Mouse (Mus musculus): Measurements from ENCODE around the gene Cacng8. TPM values are rescaled to one million over a fixed set of nuclear protein-coding genes. Genes with fewer than 3 reads are reported as not detected.

Cacng8 gene
- total and polyA plus RNA-seq, 3 experiments: 5.6 to 9.2 TPM; not detected in 1

GRCm38 (mm10) chr7:3448737-3449454 is 58.4 kb downstream of the Cacng8 start (continued):
- TF ChIP-seq NRF1 (IDR thresholded peaks at IDR 0.05; ENCODE audit: insufficient read depth, low read depth, low read length, poor library complexity, severe bottlenecking): no peak
- TF ChIP-seq ELF1 (IDR thresholded peaks at IDR 0.05; ENCODE audit: low read depth, low read length): no peak

GRCm38 (mm10) chr7:3450671-3451070 is 60.2 kb downstream of the Cacng8 start:
- no peak overlapping the region for H3K27ac ChIP-seq (ENCODE audit: control insufficient read depth, low read depth, low read length)
- no peaks in the 10 kb centered on the region for H3K9me3 ChIP-seq (replicated peaks; ENCODE audit: insufficient read depth, low read length)
- no peaks in the 10 kb centered on the region for H3K27me3 ChIP-seq (ENCODE audit: control insufficient read depth in 1 of 2, insufficient read depth in 2 of 2, low read length in 2 of 2)
- no peak overlapping the region for H3K9ac ChIP-seq (ENCODE audit: control insufficient read depth, low read depth, low read length, poor library complexity, severe bottlenecking)
- TF ChIP-seq BHLHE40 (IDR thresholded peaks at IDR 0.05; ENCODE audit: borderline replicate concordance, low read depth, low read length): no peak
- no peak for TF ChIP-seq ZC3H11A (IDR thresholded peaks at IDR 0.05; ENCODE audit: low read depth, low read length)
- TF ChIP-seq GABPA (IDR thresholded peaks at IDR 0.05; ENCODE audit: low read depth, low read length): no peak
- TF ChIP-seq POLR2AphosphoS5 (IDR thresholded peaks at IDR 0.05; ENCODE audit: borderline replicate concordance, low read depth, low read length): no peak
- TF ChIP-seq RCOR1 (IDR thresholded peaks at IDR 0.05; ENCODE audit: low read depth, low read length): no peak
- TF ChIP-seq ZMIZ1 (IDR thresholded peaks at IDR 0.05; ENCODE audit: low read depth, low read length): no peak
- no peak for TF ChIP-seq NRF1 (IDR thresholded peaks at IDR 0.05; ENCODE audit: insufficient read depth, low read depth, low read length, poor library complexity, severe bottlenecking)
- no peak for TF ChIP-seq MXI1 (IDR thresholded peaks at IDR 0.05; ENCODE audit: low read depth, low read length)
- TF ChIP-seq MEF2A (IDR thresholded peaks at IDR 0.05; ENCODE audit: extremely low read depth, insufficient replicate concordance, low read depth, low read length, poor library complexity, severe bottlenecking): no peak
- TF ChIP-seq KAT2A (conservative IDR thresholded peaks at IDR 0.05; ENCODE audit: low read depth, low read length): no peak
- no peak for TF ChIP-seq CTCF (IDR thresholded peaks at IDR 0.05 in 2 of 3, conservative IDR thresholded peaks at IDR 0.05 in 1 of 3; ENCODE audit: control insufficient read depth in 1 of 3, insufficient read depth in 1 of 3, low read depth in 2 of 3, low read length in 3 of 3, poor library complexity in 1 of 3, severe bottlenecking in 1 of 3)
- H3K4me3 ChIP-seq (ENCODE audit: control insufficient read depth in 1 of 2, insufficient read depth in 1 of 2, low read depth in 2 of 2, low read length in 2 of 2): no peak overlapping the region
- peaks cover 0 to 7% of the 10 kb centered on the region in 2 experiments; a peak in 2 of 4 replicates for H3K36me3 ChIP-seq (ENCODE audit: control insufficient read depth in 1 of 2, insufficient read depth in 2 of 2, low read length in 2 of 2)
- DNase-seq (ENCODE audit: low read depth, low spot score): no peak
- H3K79me2 ChIP-seq (ENCODE audit: control insufficient read depth, insufficient read depth, low read length, poor library complexity): no peaks in the 10 kb centered on the region
- H3K4me1 ChIP-seq (ENCODE audit: control insufficient read depth in 1 of 2, insufficient read depth in 2 of 2, low read length in 2 of 2): peaks cover 0 to 9% of the 10 kb centered on the region in 2 experiments; a peak in 2 of 4 replicates

- Histone ChIP-seq H3K36me3 (ENCODE audit: control insufficient read depth in 1 of 2, insufficient read depth in 2 of 2, low read length in 2 of 2) (peaks cover 0 to 7% of the 10 kb centered on the region in 2 experiments; a peak in 2 of 4 replicates), H3K4me1 (ENCODE audit: control insufficient read depth in 1 of 2, insufficient read depth in 2 of 2, low read length in 2 of 2) (peaks cover 0 to 9% of the 10 kb centered on the region in 2 experiments; a peak in 2 of 4 replicates), H3K9ac (ENCODE audit: control insufficient read depth, low read depth, low read length, poor library complexity, severe bottlenecking) (no peak overlapping the region), H3K27ac (ENCODE audit: control insufficient read depth, low read depth, low read length) (no peak overlapping the region), H3K79me2 (ENCODE audit: control insufficient read depth, insufficient read depth, low read length, poor library complexity) (no peaks in the 10 kb centered on the region), H3K9me3 (replicated peaks; ENCODE audit: insufficient read depth, low read length) (no peaks in the 10 kb centered on the region), H3K27me3 (ENCODE audit: control insufficient read depth in 1 of 2, insufficient read depth in 2 of 2, low read length in 2 of 2) (no peaks in the 10 kb centered on the region), H3K4me3 (ENCODE audit: control insufficient read depth in 1 of 2, insufficient read depth in 1 of 2, low read depth in 2 of 2, low read length in 2 of 2) (no peak overlapping the region)
- no peak for DNase-seq (ENCODE audit: low read depth, low spot score)
- TF ChIP-seq EP300 (IDR thresholded peaks at IDR 0.05; ENCODE audit: low read depth in 1 of 2, low read length in 2 of 2) (no peak), CTCF (IDR thresholded peaks at IDR 0.05 in 2 of 3, conservative IDR thresholded peaks at IDR 0.05 in 1 of 3; ENCODE audit: control insufficient read depth in 1 of 3, insufficient read depth in 1 of 3, low read depth in 2 of 3, low read length in 3 of 3, poor library complexity in 1 of 3, severe bottlenecking in 1 of 3) (no peak), RAD21 (IDR thresholded peaks at IDR 0.05; ENCODE audit: low read depth, low read length) (no peak), MAZ (IDR thresholded peaks at IDR 0.05; ENCODE audit: low read depth, low read length) (no peak), POLR2A (IDR thresholded peaks at IDR 0.05; ENCODE audit: control insufficient read depth in 1 of 2, insufficient read depth in 1 of 2, low read depth in 1 of 2, low read length in 2 of 2, poor library complexity in 1 of 2) (no peak), MEF2A (IDR thresholded peaks at IDR 0.05; ENCODE audit: extremely low read depth, insufficient replicate concordance, low read depth, low read length, poor library complexity, severe bottlenecking) (no peak), KAT2A (conservative IDR thresholded peaks at IDR 0.05; ENCODE audit: low read depth, low read length) (no peak), ZMIZ1 (IDR thresholded peaks at IDR 0.05; ENCODE audit: low read depth, low read length) (no peak), ETS1 (IDR thresholded peaks at IDR 0.05; ENCODE audit: low read depth, low read length) (no peak), TAL1 (IDR thresholded peaks at IDR 0.05; ENCODE audit: low read length) (no peak), TCF12 (IDR thresholded peaks at IDR 0.05; ENCODE audit: low read depth, low read length) (no peak)
These were observed 60.7 kb downstream of the Cacng8 start for GRCm38 (mm10) chr7:3451161-3451560.

Measured in MEL (cell line).